Mouse (Mus musculus): Measurements from ENCODE around the gene Sar1b.
A peak's percentile ranks its signal among the peaks of the same experiment; 100 is the strongest.
"Not testable (repeated sequence)": the region's sequence is repeated elsewhere in the genome, so short reads cannot be mapped to it uniquely, and the experiment has no call there.

The Sar1b gene

GRCm38 (mm10) chr11:51763213-51763907, at the start of gene Sar1b, which contains the start of gene Sec24a:
Gene Sar1b, plus strand, starts transcription at chr11:51763687.
Gene Sec24a, minus strand, starts transcription at chr11:51763634.
- peak; percentile 85 to 93 for DNase-seq

- no peak for DNase-seq
Measured at GRCm38 (mm10) chr11:51721066-51721465, 42.4 kb upstream of the Sar1b start.

GRCm38 (mm10) chr11:51732883-51733282, 30.6 kb upstream of the Sar1b start:
- no peak for DNase-seq

- not testable (repeated sequence) for DNase-seq
Measured at GRCm38 (mm10) chr11:51734218-51734617, 29.3 kb upstream of the Sar1b start.

GRCm38 (mm10) chr11:51738651-51739403, 24.7 kb upstream of the Sar1b start:
- no peak for DNase-seq

- no peak for DNase-seq
Measured at GRCm38 (mm10) chr11:51740701-51741100, 22.8 kb upstream of the Sar1b start.

GRCm38 (mm10) chr11:51746096-51746495, 17.4 kb upstream of the Sar1b start:
- no peak for DNase-seq

- DNase-seq = not testable (repeated sequence)
Measured at GRCm38 (mm10) chr11:51751623-51752225, 11.8 kb upstream of the Sar1b start.

GRCm38 (mm10) chr11:51755621-51756311, 7.7 kb upstream of the Sar1b start:
- peak; percentile 43 to 75 for DNase-seq

- peak; percentile 93 to 98 for DNase-seq
Measured at GRCm38 (mm10) chr11:51756352-51756771, 7.1 kb upstream of the Sar1b start.

- no peak for DNase-seq
Measured at GRCm38 (mm10) chr11:51757023-51757422, 6.5 kb upstream of the Sar1b start.

- no peak for DNase-seq
Measured at GRCm38 (mm10) chr11:51757625-51758024, 5.9 kb upstream of the Sar1b start.

- not testable (repeated sequence) for DNase-seq
Measured at GRCm38 (mm10) chr11:51758207-51758606, 5.3 kb upstream of the Sar1b start.

GRCm38 (mm10) chr11:51759251-51759650, 4.2 kb upstream of the Sar1b start:
- DNase-seq = no peak

GRCm38 (mm10) chr11:51759941-51760657, 3.4 kb upstream of the Sar1b start:
- DNase-seq = no peak

GRCm38 (mm10) chr11:51761241-51761640, 2.2 kb upstream of the Sar1b start:
- no peak for DNase-seq

- DNase-seq = no peak
Measured at GRCm38 (mm10) chr11:51763955-51764354, 468 bp downstream of the Sar1b start.

- no peak for DNase-seq
Measured at GRCm38 (mm10) chr11:51764816-51765215, 1.3 kb downstream of the Sar1b start.

- peak; percentile 49 to 78 for DNase-seq
Measured at GRCm38 (mm10) chr11:51767579-51768220, 4.2 kb downstream of the Sar1b start.

- peak in 1 of 2 experiments; percentile 51 for DNase-seq
Measured at GRCm38 (mm10) chr11:51768296-51768695, 4.8 kb downstream of the Sar1b start.

GRCm38 (mm10) chr11:51775507-51775906, 12.0 kb downstream of the Sar1b start:
- DNase-seq = no peak

GRCm38 (mm10) chr11:51777478-51777877, 14.0 kb downstream of the Sar1b start:
- DNase-seq = no peak

Data from kidney, postnatal 25 days (tissue).